Mouse (Mus musculus): ENCODE measurements around the gene S100a13. TPM values are rescaled to one million over a fixed set of nuclear protein-coding genes. Genes with fewer than 3 reads are reported as not detected.
A peak's percentile ranks its signal among the peaks of the same experiment; 100 is the strongest.

Gene S100a13
- total RNA-seq, 2 experiments from 2014 or later = 1.9 to 31.6 TPM

- no peak for ATAC-seq (replicated peaks; ENCODE audit: low FRiP score, poor library complexity, severe bottlenecking)
Measured at GRCm38 (mm10) chr3:90540904-90541303, 26.7 kb downstream of the S100a13 start.

DNA sequence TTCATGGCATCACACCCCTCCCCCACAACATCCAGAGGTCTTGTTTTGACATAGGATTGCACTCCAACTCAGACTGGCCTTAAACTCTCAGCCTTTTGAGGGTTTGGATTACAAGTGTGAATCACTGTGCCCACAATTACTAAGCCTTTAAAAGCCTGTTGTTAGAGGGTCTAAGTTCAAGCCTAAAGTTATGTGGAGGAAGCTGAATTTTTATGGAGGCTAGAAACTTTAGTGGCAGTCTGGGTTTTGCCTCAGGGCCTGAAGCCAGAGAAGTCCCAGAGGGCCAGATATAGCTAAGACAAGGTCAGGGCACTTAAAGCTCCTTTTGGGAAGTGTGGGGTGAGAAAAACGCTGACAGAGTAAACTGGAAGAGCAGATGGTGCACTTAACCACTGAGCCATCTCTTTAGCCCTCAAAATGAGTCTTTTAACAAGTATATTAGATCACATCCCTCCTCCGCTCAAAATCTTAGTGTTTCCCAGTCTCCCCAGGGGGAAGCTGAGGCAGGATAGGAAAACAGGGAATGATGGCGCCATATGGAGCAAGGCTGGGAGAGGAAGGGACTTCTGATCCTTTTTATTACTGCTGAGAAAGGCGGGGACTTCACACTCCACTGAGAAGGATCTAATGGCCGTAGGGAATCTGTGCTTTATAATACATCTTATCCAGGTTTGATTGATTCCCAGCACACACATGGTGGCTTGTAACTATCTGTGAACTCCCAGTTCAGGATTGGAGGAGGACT, 35.6 kb downstream of the S100a13 start:
- ATAC-seq (replicated peaks; ENCODE audit: low FRiP score, poor library complexity, severe bottlenecking) = no peak

- ATAC-seq (replicated peaks; ENCODE audit: low FRiP score, poor library complexity, severe bottlenecking) = no peak
Measured at GRCm38 (mm10) chr3:90550421-90550790, 36.2 kb downstream of the S100a13 start.

- ATAC-seq (replicated peaks; ENCODE audit: low FRiP score, poor library complexity, severe bottlenecking) = no peak
Measured at GRCm38 (mm10) chr3:90552231-90552630, 38.0 kb downstream of the S100a13 start.

DNA sequence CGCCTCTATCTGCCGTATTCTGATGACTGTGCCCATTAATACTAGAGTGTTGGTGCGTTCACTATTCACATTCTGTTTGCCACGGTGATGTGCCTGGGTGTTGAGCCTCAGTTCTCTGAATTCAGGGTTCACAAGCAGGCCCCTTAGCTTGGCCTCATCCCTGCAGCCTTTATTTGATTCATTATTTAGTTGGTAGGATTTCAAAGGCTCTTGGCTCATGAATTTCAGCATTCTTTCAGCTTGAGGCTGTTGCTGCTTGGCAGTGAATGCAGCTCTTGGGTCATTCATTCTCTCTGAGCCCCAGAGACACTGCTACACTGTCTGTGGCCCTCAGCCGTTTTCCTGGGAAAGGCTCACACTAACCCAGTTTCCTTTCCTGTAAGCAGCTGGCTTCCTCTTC, 41.7 kb downstream of the S100a13 start:
- ATAC-seq (replicated peaks; ENCODE audit: low FRiP score, poor library complexity, severe bottlenecking) = no peak

GRCm38 (mm10) chr3:90560008-90560628, 45.9 kb downstream of the S100a13 start, which contains the start of gene S100a3:
S100a3 (plus strand) TSS chr3:90560578.
- 0 out of 2 replicates have a peak, but pooled peaks have one; percentile 44 for ATAC-seq (replicated peaks; ENCODE audit: low FRiP score, poor library complexity, severe bottlenecking)

Other genes starting within 250 kb of the S100a13 start
- gene Dennd4b, start 249.2 kb upstream of the S100a13 start, total RNA-seq (2015; ENCODE audit: low replicate concordance) = 2.9 and 18.4 TPM in 2 replicates
- gene Dennd4b, start 249.2 kb upstream of the S100a13 start, total RNA-seq (2017; ENCODE audit: low replicate concordance) = 4.5 and 6.1 TPM in 2 replicates
- gene Gatad2b, start 221.3 kb upstream of the S100a13 start, total RNA-seq (2015; ENCODE audit: low replicate concordance) = 51.0 and 65.5 TPM in 2 replicates
- 41.8 and 47.2 TPM in 2 replicates for gene Gatad2b, start 221.3 kb upstream of the S100a13 start, total RNA-seq (2017; ENCODE audit: low replicate concordance)
- not detected in 2 replicates for gene Slc27a3, start 124.5 kb upstream of the S100a13 start, total RNA-seq (2015; ENCODE audit: low replicate concordance)
- gene Slc27a3, start 124.5 kb upstream of the S100a13 start, total RNA-seq (2017; ENCODE audit: low replicate concordance) = 0.68 TPM in 1 of 2 replicates, not detected in the other
- 6.0 and 6.9 TPM in 2 replicates for gene Ints3, start 80.8 kb upstream of the S100a13 start, total RNA-seq (2015; ENCODE audit: low replicate concordance)
- 5.1 and 10.5 TPM in 2 replicates for gene Ints3, start 80.8 kb upstream of the S100a13 start, total RNA-seq (2017; ENCODE audit: low replicate concordance)
- not detected in 2 replicates for gene Npr1, start 48.6 kb upstream of the S100a13 start, total RNA-seq (2015; ENCODE audit: low replicate concordance)
- gene Npr1, start 48.6 kb upstream of the S100a13 start, total RNA-seq (2017; ENCODE audit: low replicate concordance) = 0.84 TPM in 1 of 2 replicates, not detected in the other
- 25.9 and 29.9 TPM in 2 replicates for gene Ilf2, start 38.3 kb upstream of the S100a13 start, total RNA-seq (2015; ENCODE audit: low replicate concordance)
- gene Ilf2, start 38.3 kb upstream of the S100a13 start, total RNA-seq (2017; ENCODE audit: low replicate concordance) = 37.6 and 44.0 TPM in 2 replicates
- gene Snapin, start 23.4 kb upstream of the S100a13 start, total RNA-seq (2015; ENCODE audit: low replicate concordance) = 6.3 and 11.5 TPM in 2 replicates
- 10.7 and 13.4 TPM in 2 replicates for gene Snapin, start 23.4 kb upstream of the S100a13 start, total RNA-seq (2017; ENCODE audit: low replicate concordance)
- gene Chtop, start 4.9 kb upstream of the S100a13 start, total RNA-seq (2015; ENCODE audit: low replicate concordance) = 33.0 and 49.1 TPM in 2 replicates
- gene Chtop, start 4.9 kb upstream of the S100a13 start, total RNA-seq (2017; ENCODE audit: low replicate concordance) = 37.8 and 45.3 TPM in 2 replicates
- 41.3 and 51.2 TPM in 2 replicates for gene S100a1, start within 50 bp of the S100a13 start, total RNA-seq (2015; ENCODE audit: low replicate concordance)
- gene S100a1, start within 50 bp of the S100a13 start, total RNA-seq (2017; ENCODE audit: low replicate concordance) = 15.3 and 28.6 TPM in 2 replicates
- gene S100a14, start 12.4 kb downstream of the S100a13 start, total RNA-seq (2015; ENCODE audit: low replicate concordance) = not detected in 2 replicates
- not detected in 2 replicates for gene S100a14, start 12.4 kb downstream of the S100a13 start, total RNA-seq (2017; ENCODE audit: low replicate concordance)
- not detected in 2 replicates for gene S100a16, start 22.8 kb downstream of the S100a13 start, total RNA-seq (2015; ENCODE audit: low replicate concordance)
- not detected in 2 replicates for gene S100a16, start 22.8 kb downstream of the S100a13 start, total RNA-seq (2017; ENCODE audit: low replicate concordance)
- gene S100a3, start 46.1 kb downstream of the S100a13 start, total RNA-seq (2015; ENCODE audit: low replicate concordance) = 2.5 TPM in 1 of 2 replicates, not detected in the other
- gene S100a3, start 46.1 kb downstream of the S100a13 start, total RNA-seq (2017; ENCODE audit: low replicate concordance) = not detected in 2 replicates
- not detected in 2 replicates for gene S100a2, start 75.8 kb downstream of the S100a13 start, total RNA-seq (2015; ENCODE audit: low replicate concordance)
- not detected in 2 replicates for gene S100a2, start 75.8 kb downstream of the S100a13 start, total RNA-seq (2017; ENCODE audit: low replicate concordance)
- gene Gm42674, start 87.5 kb downstream of the S100a13 start, total RNA-seq (2015; ENCODE audit: low replicate concordance) = not detected in 2 replicates
- gene Gm42674, start 87.5 kb downstream of the S100a13 start, total RNA-seq (2017; ENCODE audit: low replicate concordance) = not detected in 2 replicates
- gene S100a4, start 89.3 kb downstream of the S100a13 start, total RNA-seq (2015; ENCODE audit: low replicate concordance) = 64.0 and 136 TPM in 2 replicates
- 89.5 and 104 TPM in 2 replicates for gene S100a4, start 89.3 kb downstream of the S100a13 start, total RNA-seq (2017; ENCODE audit: low replicate concordance)
- gene S100a5, start 94.1 kb downstream of the S100a13 start, total RNA-seq (2015; ENCODE audit: low replicate concordance) = not detected in 2 replicates
- gene S100a5, start 94.1 kb downstream of the S100a13 start, total RNA-seq (2017; ENCODE audit: low replicate concordance) = not detected in 2 replicates
- 246 and 247 TPM in 2 replicates for gene S100a6, start 98.4 kb downstream of the S100a13 start, total RNA-seq (2015; ENCODE audit: low replicate concordance)
- 99.2 and 118 TPM in 2 replicates for gene S100a6, start 98.4 kb downstream of the S100a13 start, total RNA-seq (2017; ENCODE audit: low replicate concordance)
- gene S100a7a, start 139.6 kb downstream of the S100a13 start, total RNA-seq (2015; ENCODE audit: low replicate concordance) = not detected in 2 replicates
- gene S100a7a, start 139.6 kb downstream of the S100a13 start, total RNA-seq (2017; ENCODE audit: low replicate concordance) = not detected in 2 replicates
- 9,516 and 10,353 TPM in 2 replicates for gene S100a8, start 154.5 kb downstream of the S100a13 start, total RNA-seq (2015; ENCODE audit: low replicate concordance)
- 5,136 and 5,692 TPM in 2 replicates for gene S100a8, start 154.5 kb downstream of the S100a13 start, total RNA-seq (2017; ENCODE audit: low replicate concordance)
- gene S100a9, start 181.3 kb downstream of the S100a13 start, total RNA-seq (2015; ENCODE audit: low replicate concordance) = 13,871 and 15,956 TPM in 2 replicates
- 4,543 and 6,947 TPM in 2 replicates for gene S100a9, start 181.3 kb downstream of the S100a13 start, total RNA-seq (2017; ENCODE audit: low replicate concordance)
- 4.8 TPM in 1 of 2 replicates, not detected in the other for gene Pglyrp4, start 212.5 kb downstream of the S100a13 start, total RNA-seq (2015; ENCODE audit: low replicate concordance)
- not detected in 2 replicates for gene Pglyrp4, start 212.5 kb downstream of the S100a13 start, total RNA-seq (2017; ENCODE audit: low replicate concordance)

Data from erythroblast, adult 5-6 weeks (primary cell).